Comparison of ENCODE assay signal across 14 mouse cellular contexts in the genomic region with DNA sequence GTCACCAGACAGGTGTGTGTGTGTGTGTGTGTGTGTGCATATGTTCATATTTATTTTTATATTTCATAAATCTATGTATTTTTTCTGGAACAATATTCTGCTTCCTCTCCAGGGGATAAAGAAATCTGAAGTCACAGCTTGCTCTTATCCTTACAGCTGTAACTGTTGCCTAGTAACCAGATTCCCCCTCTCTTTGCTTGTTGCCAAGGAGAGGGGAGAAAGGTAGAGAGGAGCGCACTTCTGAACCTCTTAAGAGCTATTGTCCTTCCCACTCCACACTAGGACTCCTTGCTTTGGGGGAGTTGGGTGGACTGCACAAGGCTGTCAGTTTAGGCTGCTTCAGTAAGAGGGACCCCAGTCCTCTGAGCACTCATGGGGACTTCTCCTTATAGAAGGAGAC. TPM values are rescaled to one million over a fixed set of nuclear protein-coding genes. Genes with fewer than 3 reads are reported as not detected.
A peak's percentile ranks its signal among the peaks of the same experiment; 100 is the strongest.
DNase-seq lines count a peak whose midpoint lies in the region; ATAC-seq and TF ChIP-seq lines count a peak whose summit lies in the region.
"Had no signal": no experiment of that assay in that cellular context is flagged by ENCODE, and none has a peak within 500 bp of the region (broad histone marks: within the 10 kb centered on the region; RNA-seq: fewer than 3 reads in every experiment).

No protein-coding gene starts in this region.

- WGBS in liver, embryonic 11.5 days, result 58% methylated on average over 1 of the region's 1 CpGs
- 56% methylated on average over 1 of the region's 1 CpGs for WGBS in liver, postnatal 0 days (ENCODE audit: insufficient replicate concordance)
- 6% methylated on average over 1 of the region's 1 CpGs for WGBS in hindbrain, postnatal 0 days
- WGBS in olfactory bulb, adult 2 months, result 16% methylated on average over 1 of the region's 1 CpGs

- DNase-seq in embryo, embryonic 10.5 days (ENCODE audit: low spot score), result peak; percentile 7
- DNase-seq in embryo, embryonic 10 days (ENCODE audit: low spot score), result no peak
- DNase-seq in liver, embryonic 11.5 days (ENCODE audit: low spot score), result peak; percentile 12
- no peak for DNase-seq in liver, postnatal 0 days
- DNase-seq in hindbrain, postnatal 0 days (ENCODE audit: low spot score), result peak; percentile 24
- DNase-seq in kidney, adult 18-20 months, result no peak
- DNase-seq in cerebellum, adult 9-10 months, result no peak
- DNase-seq: adrenal gland, postnatal 25 days; gastrocnemius, postnatal 14 days; heart, postnatal 14 days; liver had no signal

- no peaks in the 10 kb centered on the region for H3K9me3 ChIP-seq in liver, embryonic 11.5 days (ENCODE audit: control insufficient read depth, low read length)
- H3K9me3 ChIP-seq in liver, postnatal 0 days (ENCODE audit: low read length), result no peaks in the 10 kb centered on the region
- no peaks in the 10 kb centered on the region for H3K9me3 ChIP-seq in hindbrain, postnatal 0 days (ENCODE audit: low read length)
- H3K9me3 ChIP-seq: intestine, embryonic 15.5 days had no signal

- no peaks in the 10 kb centered on the region for H3K4me1 ChIP-seq in liver, embryonic 11.5 days (replicated peaks; ENCODE audit: control insufficient read depth, insufficient read depth, low read length)
- H3K4me1 ChIP-seq in liver, postnatal 0 days (ENCODE audit: insufficient read depth), result no peaks in the 10 kb centered on the region
- H3K4me1 ChIP-seq in hindbrain, postnatal 0 days (ENCODE audit: insufficient read depth, low read length), result no peaks in the 10 kb centered on the region
- peaks cover 7% of the 10 kb centered on the region for H3K4me1 ChIP-seq in olfactory bulb, adult 2 months (ENCODE audit: control insufficient read depth, insufficient read depth, low read length)
- H3K4me1 ChIP-seq: intestine, embryonic 15.5 days had no signal

- H3K4me2 ChIP-seq in liver, embryonic 11.5 days, result no peak overlapping the region
- H3K4me2 ChIP-seq in liver, postnatal 0 days (ENCODE audit: low read depth, low read length), result no peak overlapping the region
- no peak overlapping the region for H3K4me2 ChIP-seq in hindbrain, postnatal 0 days (ENCODE audit: low read depth, low read length)
- H3K4me2 ChIP-seq: intestine, embryonic 15.5 days had no signal

- ATAC-seq in liver, embryonic 11.5 days (replicated peaks; ENCODE audit: low FRiP score), result no peak
- ATAC-seq in liver, postnatal 0 days, result no peak
- ATAC-seq in hindbrain, postnatal 0 days, result no peak
- ATAC-seq: intestine, embryonic 15.5 days had no signal

- no peak overlapping the region for H3K4me3 ChIP-seq in liver, embryonic 11.5 days (ENCODE audit: low read depth, low read length)
- H3K4me3 ChIP-seq in liver, postnatal 0 days (ENCODE audit: low read depth, low read length), result no peak overlapping the region
- no peak overlapping the region for H3K4me3 ChIP-seq in hindbrain, postnatal 0 days (ENCODE audit: low read length)
- peak overlapping the region; percentile 13; the same call in 1 of the 2 replicates for H3K4me3 ChIP-seq in olfactory bulb, adult 2 months (ENCODE audit: insufficient read depth, low read depth, low read length)
- H3K4me3 ChIP-seq: intestine, embryonic 15.5 days had no signal

- no peak for TF ChIP-seq CTCF in liver, postnatal 0 days (IDR thresholded peaks at IDR 0.05; ENCODE audit: low read depth)
- TF ChIP-seq CTCF in hindbrain, postnatal 0 days (IDR thresholded peaks at IDR 0.05; ENCODE audit: low read depth), result no peak
- TF ChIP-seq CTCF in olfactory bulb, adult 2 months (IDR thresholded peaks at IDR 0.05; ENCODE audit: insufficient read depth, low read depth, low read length), result no peak

- H3K36me3 ChIP-seq in liver, embryonic 11.5 days (ENCODE audit: control insufficient read depth, insufficient read depth, low read length), result no peaks in the 10 kb centered on the region
- no peaks in the 10 kb centered on the region for H3K36me3 ChIP-seq in liver, postnatal 0 days (replicated peaks; ENCODE audit: insufficient read depth, low read length)
- no peaks in the 10 kb centered on the region for H3K36me3 ChIP-seq in hindbrain, postnatal 0 days (ENCODE audit: insufficient read depth, low read length)
- H3K36me3 ChIP-seq: intestine, embryonic 15.5 days had no signal

- TF ChIP-seq POLR2A in olfactory bulb, adult 2 months (IDR thresholded peaks at IDR 0.05; ENCODE audit: insufficient read depth, low read depth, low read length), result no peak

- H3K27ac ChIP-seq in liver, embryonic 11.5 days (ENCODE audit: low read depth, low read length), result no peak overlapping the region
- no peak overlapping the region for H3K27ac ChIP-seq in liver, postnatal 0 days (ENCODE audit: low read depth)
- H3K27ac ChIP-seq in hindbrain, postnatal 0 days, result no peak overlapping the region
- H3K27ac ChIP-seq in olfactory bulb, adult 2 months (ENCODE audit: insufficient read depth, low read depth, low read length), result peak overlapping the region; percentile 78
- H3K27ac ChIP-seq: intestine, embryonic 15.5 days; kidney, postnatal 0 days had no signal

- no peak for TF ChIP-seq EP300 in liver, postnatal 0 days (IDR thresholded peaks at IDR 0.05; ENCODE audit: low read depth)

- H3K27me3 ChIP-seq in liver, embryonic 11.5 days (replicated peaks; ENCODE audit: control insufficient read depth, insufficient read depth, low read length), result no peaks in the 10 kb centered on the region
- no peaks in the 10 kb centered on the region for H3K27me3 ChIP-seq in liver, postnatal 0 days (ENCODE audit: insufficient read depth, low read length)
- H3K27me3 ChIP-seq in hindbrain, postnatal 0 days (ENCODE audit: insufficient read depth, low read length), result no peaks in the 10 kb centered on the region
- H3K27me3 ChIP-seq: intestine, embryonic 15.5 days had no signal

- no peak overlapping the region for H3K9ac ChIP-seq in liver, embryonic 11.5 days (ENCODE audit: low read depth, low read length)
- no peak overlapping the region for H3K9ac ChIP-seq in liver, postnatal 0 days (replicated peaks)
- no peak overlapping the region for H3K9ac ChIP-seq in hindbrain, postnatal 0 days (replicated peaks; ENCODE audit: low read length)
- H3K9ac ChIP-seq: intestine, embryonic 15.5 days had no signal

RNA-seq across cellular contexts. Expression of a gene that starts 40.1 kb away (rescaled TPM):
- 0.03 and 0.10 TPM in 2 replicates for polyA plus RNA-seq in liver, embryonic 11.5 days (2014; fragmentation: Nextera tagmentation; extraction: Ambion mirVana)
- polyA plus RNA-seq in liver, postnatal 0 days (2015; fragmentation: Nextera tagmentation; extraction: Ambion mirVana), result 0.02 TPM in 1 of 2 replicates, not detected in the other
- 42.8 and 49.0 TPM in 2 replicates for total RNA-seq in hindbrain, postnatal 0 days (2014; rRNA removed)
- 12.6 and 13.1 TPM in 2 replicates for polyA plus RNA-seq in hindbrain, postnatal 0 days (2015; fragmentation: Nextera tagmentation; extraction: Ambion mirVana)
- polyA plus RNA-seq in olfactory bulb, adult 2 months (2012; ENCODE audit: insufficient read depth, insufficient read length, low replicate concordance, missing spikeins), result 43.4 and 47.9 TPM in 2 replicates
- total RNA-seq: heart, postnatal 14 days had no signal

Comparison
In these comparisons a context has a peak if more than half of its experiments do, and no peak if none do; other contexts are left out.
1. DNase-seq: peak in embryo, embryonic 10.5 days (single experiment), liver, embryonic 11.5 days (single experiment) and hindbrain, postnatal 0 days (single experiment); none in embryo, embryonic 10 days (single experiment), liver, postnatal 0 days (single experiment), kidney, adult 18-20 months (single experiment) and cerebellum, adult 9-10 months (single experiment).
2. RNA of a gene that starts 40.1 kb away (polyA plus RNA-seq): 43.4 to 47.9 TPM in olfactory bulb, adult 2 months and 12.6 to 13.1 TPM in hindbrain, postnatal 0 days; 0.03 to 0.10 TPM in liver, embryonic 11.5 days and 0.02 TPM in liver, postnatal 0 days; every median in the first group is over 10 times any median in the second.